Mouse (Mus musculus) hindbrain, embryonic 16.5 days (tissue): Measurements from ENCODE around the gene Trim34b. TPM values are rescaled to one million over a fixed set of nuclear protein-coding genes. Genes with fewer than 3 reads are reported as not detected.
A peak's percentile ranks its signal among the peaks of the same experiment; 100 is the strongest.
"Not testable (repeated sequence)": the region's sequence is repeated elsewhere in the genome, so short reads cannot be mapped to it uniquely, and the experiment has no call there.

Source experiments
- ATAC-seq: fragments of 200-750 bp; cut with Nextera tagmentation; 2 replicates; pipeline ENCODE4 v1.8.0; 2017; ENCODE audit warnings: moderate TSS enrichment, moderate library complexity
- H3K27ac ChIP-seq: fragments of 300-500 bp; sonication (generic); 2 replicates; pipeline ENCODE4 v1.5.1; 2014; ENCODE audit warnings: low read depth, mild to moderate bottlenecking, control low read depth, low read length, moderate library complexity
- H3K27me3 ChIP-seq: fragments of 300-500 bp; sonication (generic); replicated peaks from 2 replicates; pipeline ENCODE4 v1.6.1; 2014; ENCODE audit warnings: low read length; ENCODE audit not compliant: control insufficient read depth, insufficient read depth
- H3K36me3 ChIP-seq: fragments of 300-500 bp; sonication (generic); 2 replicates; pipeline ENCODE4 v1.6.1; 2014; ENCODE audit warnings: mild to moderate bottlenecking, low read length, moderate library complexity, mixed read lengths; ENCODE audit not compliant: control insufficient read depth, insufficient read depth
- H3K4me1 ChIP-seq: fragments of 300-500 bp; sonication (generic); 2 replicates; pipeline ENCODE4 v1.6.1; 2014; ENCODE audit warnings: low read depth, low read length; ENCODE audit not compliant: control insufficient read depth, insufficient read depth
- H3K4me2 ChIP-seq: fragments of 300-500 bp; sonication (generic); 2 replicates; pipeline ENCODE4 v1.6.1; 2014; ENCODE audit warnings: mild to moderate bottlenecking, low read length, control low read depth, moderate library complexity
- H3K4me3 ChIP-seq: fragments of 300-500 bp; sonication (generic); 2 replicates; pipeline ENCODE4 v1.5.1; 2014; ENCODE audit warnings: mild to moderate bottlenecking, low read length, control low read depth, moderate library complexity
- H3K9ac ChIP-seq: fragments of 300-500 bp; sonication (generic); 2 replicates; pipeline ENCODE4 v1.6.1; 2014; ENCODE audit warnings: low read depth, mild to moderate bottlenecking, control low read depth, low read length, moderate library complexity
- H3K9me3 ChIP-seq: fragments of 300-500 bp; sonication (generic); 2 replicates; pipeline ENCODE4 v1.6.1; 2014; ENCODE audit warnings: mild to moderate bottlenecking, low read length, moderate library complexity; ENCODE audit not compliant: control insufficient read depth
- WGBS: fragments of 180-500 bp; shearing (Covaris S2); extraction: QIAGEN DNeasy Blood & Tissue Kit; methylation state at CpG from one replicate; pipeline ENCODE4 v1.1.7; 2014; 5-methylcytosine and 5-hydroxymethylcytosine counted together
- polyA plus RNA-seq: library from polyadenylated mRNA; unstranded; fragments of >200 nt; fragmentation: Nextera tagmentation; extraction: Ambion mirVana; gene quantifications from 2 replicates; pipeline ENCODE4 v1.2.1, GENCODE M21; 2015

Trim34b gene
- polyA plus RNA-seq, 1 experiment from 2014 or later: not detected

DNA sequence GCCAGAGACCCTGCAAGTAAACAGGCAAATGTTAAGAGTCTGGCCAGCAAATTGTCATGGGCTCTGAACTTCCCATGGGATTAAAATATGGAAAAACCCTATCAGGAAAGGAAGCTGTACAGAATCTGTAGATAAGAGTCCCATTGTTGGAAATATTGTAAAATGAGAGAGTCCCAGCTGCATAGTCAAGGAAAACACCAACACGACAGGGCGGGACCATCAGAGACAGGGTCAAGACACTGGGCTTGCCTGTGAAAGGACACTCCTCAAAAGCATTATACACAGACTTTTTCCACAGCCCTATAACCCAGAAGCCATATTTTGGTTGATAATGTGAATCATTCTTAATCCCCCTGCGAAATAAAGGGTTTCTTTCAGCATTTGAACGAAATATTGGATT is 11.5 kb downstream of the Trim34b start:
- ATAC-seq, H3K4me3 ChIP-seq, H3K27ac ChIP-seq, H3K36me3 ChIP-seq, H3K4me2 ChIP-seq, H3K9ac ChIP-seq, H3K9me3 ChIP-seq, H3K4me1 ChIP-seq, H3K27me3 ChIP-seq: not testable (repeated sequence)
- 77% methylated on average over 2 of the region's 4 CpGs for WGBS

DNA sequence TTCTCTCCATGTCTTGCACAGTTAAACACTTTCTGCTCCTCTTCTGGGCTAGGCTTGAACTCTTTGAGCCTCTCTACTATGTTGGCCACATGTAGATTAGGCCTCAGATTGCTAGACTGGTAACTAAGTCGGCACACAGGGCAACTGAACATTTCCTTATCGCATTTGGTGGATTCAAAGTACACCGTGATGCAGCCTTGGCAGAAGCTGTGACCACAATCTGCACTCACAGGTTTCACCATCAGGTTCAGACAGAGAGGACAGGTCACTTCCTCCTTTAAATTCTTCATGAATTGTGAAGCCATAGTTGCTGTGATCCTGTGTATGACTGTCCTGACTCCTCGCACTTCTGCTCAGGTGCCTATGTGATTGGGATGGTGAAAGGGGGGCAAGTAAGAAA is 18.8 kb downstream of the Trim34b start:
- H3K4me1 ChIP-seq, H3K27ac ChIP-seq, H3K4me3 ChIP-seq, H3K9ac ChIP-seq, H3K36me3 ChIP-seq, ATAC-seq, H3K27me3 ChIP-seq, H3K9me3 ChIP-seq, H3K4me2 ChIP-seq: not testable (repeated sequence)
- 97% methylated on average over 4 of the region's 4 CpGs for WGBS

DNA sequence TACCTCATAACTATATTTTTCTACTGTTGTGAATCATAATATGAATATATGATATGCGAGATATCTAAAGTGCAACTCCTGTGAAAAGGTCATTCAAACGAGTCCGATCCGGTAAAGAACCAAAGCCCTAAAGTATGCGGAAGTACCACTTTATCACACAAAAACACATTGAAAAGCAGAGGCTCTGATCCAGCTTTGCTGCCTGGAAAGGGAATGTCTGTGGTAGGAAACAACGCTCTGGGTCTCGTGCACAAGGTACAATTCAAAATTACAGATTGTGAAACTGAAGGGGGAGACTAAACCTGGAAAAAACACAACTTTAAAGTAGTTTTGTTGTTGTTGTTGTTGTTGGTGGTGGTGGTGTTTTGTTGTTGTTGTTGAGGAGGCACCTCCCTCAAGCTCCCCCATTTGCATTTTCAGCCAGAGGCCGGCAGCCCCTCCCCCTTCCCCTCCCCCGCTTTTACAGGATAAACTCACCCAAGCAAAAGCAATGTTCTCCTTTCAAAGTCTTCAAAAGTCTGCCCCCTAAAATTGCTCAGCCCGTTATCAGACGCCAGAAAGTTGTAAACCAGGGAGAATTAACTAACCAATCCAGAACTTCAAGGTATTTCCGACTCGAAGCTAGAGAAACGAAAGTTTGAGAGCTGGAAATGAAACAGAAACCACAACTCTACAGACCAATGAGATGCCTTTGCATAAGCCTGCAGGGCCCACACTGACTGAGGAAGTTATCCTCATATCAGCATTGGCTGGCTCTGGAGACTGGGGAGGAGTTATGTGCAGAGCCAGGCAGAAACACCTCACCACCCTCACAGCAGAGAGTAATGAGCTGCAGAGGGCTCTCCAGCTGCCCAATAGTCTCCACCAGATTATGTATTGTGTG is 23.7 kb downstream of the Trim34b start, which contains the start of gene Trim12c:
Trim12c (minus strand) TSS at position 646 of the 883 bp plus-strand sequence.
- no peak within 1 kb of the TSS for H3K9ac ChIP-seq
- 11% methylated on average over 14 of the region's 14 CpGs for WGBS

DNA sequence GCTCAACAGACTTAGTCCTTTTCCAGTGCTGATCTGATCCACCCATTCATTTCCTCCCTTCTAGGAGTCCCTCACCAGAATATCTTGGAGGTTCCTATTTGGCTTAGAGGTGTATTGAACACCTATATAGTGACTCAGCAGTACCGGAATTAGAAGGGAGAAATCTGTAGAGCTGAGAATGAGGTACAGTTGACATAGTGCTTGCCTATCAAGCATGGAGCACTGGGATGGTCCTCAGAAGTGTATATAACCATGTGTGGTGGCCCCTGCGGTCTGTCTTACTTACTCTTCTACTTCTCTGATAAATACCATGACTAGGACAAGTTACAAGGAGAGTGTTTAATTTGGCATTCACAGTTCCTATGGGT is 24.3 kb downstream of the Trim34b start:
- H3K27me3 ChIP-seq: no peaks in the 10 kb centered on the region
- no peaks in the 10 kb centered on the region for H3K9me3 ChIP-seq
- peak; percentile 42; the same call in 1 of the 2 replicates for ATAC-seq
- H3K4me1 ChIP-seq: no peaks in the 10 kb centered on the region
- no peak overlapping the region for H3K9ac ChIP-seq
- H3K27ac ChIP-seq: no peak overlapping the region
- 75% methylated on average over 2 of the region's 2 CpGs for WGBS
- H3K4me2 ChIP-seq: no peak overlapping the region; the same call in 1 of the 2 replicates
- H3K4me3 ChIP-seq: no peak overlapping the region
- H3K36me3 ChIP-seq: no peaks in the 10 kb centered on the region

More for the DNA sequence above, 23.7 kb downstream of the Trim34b start, which contains the start of gene Trim12c:
- no peaks in the 10 kb centered on the region for H3K9me3 ChIP-seq
- no peaks in the 10 kb centered on the region for H3K36me3 ChIP-seq
- peak within 1 kb of the TSS; percentile 35 for H3K4me3 ChIP-seq
- no peak within 1 kb of the TSS for H3K27ac ChIP-seq
- H3K27me3 ChIP-seq: no peaks in the 10 kb centered on the region
- peak; percentile 98 for ATAC-seq
- H3K4me2 ChIP-seq: peak within 1 kb of the TSS; percentile 47
- no peaks in the 10 kb centered on the region for H3K4me1 ChIP-seq

DNA sequence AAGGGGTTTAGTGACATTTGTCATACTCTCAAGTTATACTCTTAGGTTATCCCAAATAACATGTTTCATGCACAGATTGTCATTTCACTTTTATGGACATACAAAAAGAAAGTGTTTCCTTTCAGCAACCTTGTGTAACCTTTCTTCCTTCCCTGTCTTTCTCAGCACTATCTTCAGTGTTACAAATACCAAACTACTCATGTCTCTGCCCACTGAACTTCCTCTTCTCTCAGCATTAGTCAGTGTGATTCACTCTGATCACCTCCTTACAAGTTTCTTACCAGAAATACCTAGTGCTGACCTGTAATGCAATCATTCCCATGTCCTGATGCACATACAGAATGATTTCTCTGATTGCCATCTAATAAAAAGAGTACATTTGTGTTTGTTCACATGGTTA is 37.1 kb downstream of the Trim34b start:
- no peaks in the 10 kb centered on the region for H3K27me3 ChIP-seq
- H3K4me1 ChIP-seq: no peaks in the 10 kb centered on the region
- no peak overlapping the region for H3K27ac ChIP-seq
- H3K36me3 ChIP-seq: no peaks in the 10 kb centered on the region
- H3K9me3 ChIP-seq: no peaks in the 10 kb centered on the region
- no peak overlapping the region for H3K4me2 ChIP-seq
- H3K9ac ChIP-seq: no peak overlapping the region
- ATAC-seq: no peak
- H3K4me3 ChIP-seq: no peak overlapping the region

DNA sequence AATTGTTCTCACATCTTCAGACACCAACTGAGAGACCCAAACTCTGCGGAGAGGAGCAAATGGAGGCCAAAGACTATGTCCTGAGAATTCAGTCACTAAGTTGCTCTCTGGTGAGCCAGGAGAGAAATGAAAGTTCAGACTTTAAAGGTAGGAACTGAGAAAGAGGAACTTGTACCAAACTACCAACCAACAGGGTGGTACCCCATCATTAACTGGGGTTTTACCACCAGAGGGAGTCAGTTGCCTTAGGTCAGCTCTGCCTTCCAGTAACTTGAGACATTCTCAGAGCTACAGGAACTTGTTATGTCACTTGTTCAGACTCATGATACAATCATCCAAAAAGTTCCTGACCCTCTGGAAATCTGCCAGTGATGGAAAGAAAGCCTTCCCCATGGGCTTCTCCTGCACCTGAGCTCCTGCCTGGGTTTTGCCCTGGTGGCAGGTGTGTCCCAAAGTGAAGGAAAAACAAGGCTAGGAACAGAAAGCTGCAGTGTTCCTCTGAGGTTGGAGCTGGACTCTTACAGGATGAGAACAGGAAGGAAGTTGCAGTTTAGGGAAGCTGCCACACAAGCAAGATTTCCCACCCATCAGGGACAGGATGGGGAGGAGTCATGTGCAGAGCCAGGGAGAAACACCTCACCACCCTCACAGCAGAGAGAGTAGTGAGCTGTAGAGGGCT is 40.6 kb downstream of the Trim34b start, which contains the start of gene Trim30b:
Trim30b (minus strand) TSS at position 149 of the 679 bp plus-strand sequence.
- no peak within 1 kb of the TSS for H3K27ac ChIP-seq
- no peak for ATAC-seq
- no peaks in the 10 kb centered on the region for H3K36me3 ChIP-seq
- no peak within 1 kb of the TSS for H3K4me3 ChIP-seq
- no peaks in the 10 kb centered on the region for H3K4me1 ChIP-seq
- H3K4me2 ChIP-seq: no peak within 1 kb of the TSS
- WGBS: 63% methylated on average over 1 of the region's 1 CpGs
- no peaks in the 10 kb centered on the region for H3K9me3 ChIP-seq
- H3K9ac ChIP-seq: no peak within 1 kb of the TSS
- H3K27me3 ChIP-seq: no peaks in the 10 kb centered on the region

Other genes with a start within 250 kb of the Trim34b start
- gene Olfr645, start 244.0 kb upstream of the Trim34b start, polyA plus RNA-seq: not detected in 2 replicates
- not detected in 2 replicates for gene Olfr646, start 224.6 kb upstream of the Trim34b start, polyA plus RNA-seq
- gene Ubqln5, start 199.6 kb upstream of the Trim34b start, polyA plus RNA-seq: not detected in 2 replicates
- gene Olfr643, start 192.1 kb upstream of the Trim34b start, polyA plus RNA-seq: not detected in 2 replicates
- not detected in 2 replicates for gene Ubqln3, start 186.2 kb upstream of the Trim34b start, polyA plus RNA-seq
- not detected in 2 replicates for gene Ubqlnl, start 178.9 kb upstream of the Trim34b start, polyA plus RNA-seq
- gene Olfm5, start 164.6 kb upstream of the Trim34b start, polyA plus RNA-seq: not detected in 2 replicates
- gene Olfr648, start 146.1 kb upstream of the Trim34b start, polyA plus RNA-seq: 0.45 and 0.54 TPM in 2 replicates
- not detected in 2 replicates for gene Olfr649, start 133.5 kb upstream of the Trim34b start, polyA plus RNA-seq
- 0.30 and 0.41 TPM in 2 replicates for gene Trim6, start 110.7 kb upstream of the Trim34b start, polyA plus RNA-seq
- gene Trim34a, start 85.0 kb upstream of the Trim34b start, polyA plus RNA-seq: 0.97 and 1.2 TPM in 2 replicates
- gene Trim5, start 41.4 kb upstream of the Trim34b start, polyA plus RNA-seq: 0.21 and 0.24 TPM in 2 replicates
- gene Trim12a, start 14.0 kb upstream of the Trim34b start, polyA plus RNA-seq: 1.7 and 2.1 TPM in 2 replicates
- 1.2 and 1.4 TPM in 2 replicates for gene Trim12c, start 23.9 kb downstream of the Trim34b start, polyA plus RNA-seq
- gene Trim30b, start 40.4 kb downstream of the Trim34b start, polyA plus RNA-seq: not detected in 2 replicates
- 0.09 and 0.14 TPM in 2 replicates for gene Trim30c, start 71.4 kb downstream of the Trim34b start, polyA plus RNA-seq
- 0.48 and 0.61 TPM in 2 replicates for gene Trim30a, start 135.7 kb downstream of the Trim34b start, polyA plus RNA-seq
- gene Trim30d, start 178.4 kb downstream of the Trim34b start, polyA plus RNA-seq: 0.31 and 0.70 TPM in 2 replicates
- gene Olfr651, start 220.7 kb downstream of the Trim34b start, polyA plus RNA-seq: not detected in 2 replicates
- 0.08 and 0.10 TPM in 2 replicates for gene Olfr652, start 231.4 kb downstream of the Trim34b start, polyA plus RNA-seq
- 0.05 TPM in 1 of 2 replicates, not detected in the other for gene Olfr653, start 247.8 kb downstream of the Trim34b start, polyA plus RNA-seq